Mouse (Mus musculus) forebrain, embryonic 10.5 days (tissue): ENCODE measurements at regions not wholly inside any gene's neighbourhood (a gene's known extent, or its start where the extent isn't known, plus 50 kb on each side); places are given as distances from the start of the nearest gene placed in this dataset.
A peak's percentile ranks its signal among the peaks of the same experiment; 100 is the strongest.

Experiments
- DNase-seq: peaks from one replicate; pipeline ENCODE4 v3.0.0-alpha.2; 2017; ENCODE audit warnings: low spot score; ENCODE audit errors: extremely low spot score
- H3K27ac ChIP-seq: fragments of 300-500 bp; sonication (generic); 2 replicates; pipeline ENCODE4 v1.5.1; 2016; ENCODE audit warnings: mild to moderate bottlenecking
- H3K27me3 ChIP-seq: fragments of 300-500 bp; sonication (generic); 2 replicates; pipeline ENCODE4 v1.6.1; 2016; ENCODE audit warnings: mild to moderate bottlenecking; ENCODE audit not compliant: poor library complexity, severe bottlenecking
- H3K36me3 ChIP-seq: fragments of 300-500 bp; sonication (generic); replicated peaks from 2 replicates; pipeline ENCODE4 v1.6.1; 2016; ENCODE audit warnings: mild to moderate bottlenecking, moderate library complexity
- H3K4me1 ChIP-seq: fragments of 300-500 bp; sonication (generic); 2 replicates; pipeline ENCODE4 v1.6.1; 2016
- H3K4me3 ChIP-seq: fragments of 300-500 bp; sonication (generic); 2 replicates; pipeline ENCODE4 v1.5.1; 2016; ENCODE audit warnings: mild to moderate bottlenecking, moderate library complexity
- H3K9me3 ChIP-seq: fragments of 300-500 bp; sonication (generic); 2 replicates; pipeline ENCODE4 v1.6.1; 2016; ENCODE audit warnings: mild to moderate bottlenecking, moderate library complexity
- WGBS: fragments of 180-500 bp; shearing (Covaris S2); methylation state at CpG from one replicate; pipeline ENCODE4 v1.1.7; 2016; 5-methylcytosine and 5-hydroxymethylcytosine counted together

- Histone ChIP-seq H3K27ac (no peak overlapping the region), H3K36me3 (no peaks in the 10 kb centered on the region), H3K4me1 (peaks cover 12% of the 10 kb centered on the region), H3K4me3 (no peak overlapping the region), H3K27me3 (0 out of 2 replicates have a peak, but pooled peaks cover 1% of the 10 kb centered on the region), H3K9me3 (no peaks in the 10 kb centered on the region)
- WGBS = 80% methylated on average over 6 of the region's 6 CpGs
- DNase-seq = no peak
Measured at GRCm38 (mm10) chr17:45943244-45943643, 88.9 kb downstream of the Vegfa start.

- peaks cover 19% of the 10 kb centered on the region for H3K4me1 ChIP-seq
- H3K27me3 ChIP-seq = peaks cover 14% of the 10 kb centered on the region; the same call in 1 of the 2 replicates
- DNase-seq = no peak
- H3K36me3 ChIP-seq = no peaks in the 10 kb centered on the region
- H3K9me3 ChIP-seq = no peaks in the 10 kb centered on the region
- H3K27ac ChIP-seq = no peak overlapping the region
- H3K4me3 ChIP-seq = no peak overlapping the region
- 63% methylated on average over 4 of the region's 4 CpGs for WGBS
Measured at GRCm38 (mm10) chr17:45941890-45942375, 90.2 kb downstream of the Vegfa start.

GRCm38 (mm10) chr17:45940121-45940813, 91.9 kb downstream of the Vegfa start:
- Histone ChIP-seq H3K9me3 (no peaks in the 10 kb centered on the region), H3K27me3 (peaks cover 30% of the 10 kb centered on the region), H3K36me3 (no peaks in the 10 kb centered on the region), H3K4me1 (peaks cover 34% of the 10 kb centered on the region), H3K4me3 (no peak overlapping the region), H3K27ac (no peak overlapping the region)
- 90% methylated on average over 16 of the region's 16 CpGs for WGBS
- DNase-seq = no peak

- WGBS = 27% methylated on average over 1 of the region's 1 CpGs
- Histone ChIP-seq H3K27ac (no peak overlapping the region), H3K9me3 (no peaks in the 10 kb centered on the region), H3K4me3 (no peak overlapping the region), H3K27me3 (peaks cover 42% of the 10 kb centered on the region), H3K36me3 (no peaks in the 10 kb centered on the region), H3K4me1 (peaks cover 54% of the 10 kb centered on the region)
- DNase-seq = no peak
Measured at GRCm38 (mm10) chr17:45938284-45938683, 93.9 kb downstream of the Vegfa start.

- peaks cover 59% of the 10 kb centered on the region for H3K27me3 ChIP-seq
- no peaks in the 10 kb centered on the region for H3K36me3 ChIP-seq
- peak; percentile 27 for DNase-seq
- H3K9me3 ChIP-seq = no peaks in the 10 kb centered on the region
- 0 out of 2 replicates have a peak overlapping the region, but pooled peaks have one; percentile 31 for H3K27ac ChIP-seq
- peaks cover 60% of the 10 kb centered on the region for H3K4me1 ChIP-seq
- 28% methylated on average over 12 of the region's 12 CpGs for WGBS
- no peak overlapping the region for H3K4me3 ChIP-seq
Measured at GRCm38 (mm10) chr17:45936577-45936976, 95.6 kb downstream of the Vegfa start.

GRCm38 (mm10) chr17:45935291-45935690, 96.9 kb downstream of the Vegfa start:
- no peaks in the 10 kb centered on the region for H3K9me3 ChIP-seq
- H3K36me3 ChIP-seq = no peaks in the 10 kb centered on the region
- no peak for DNase-seq
- 83% methylated on average over 4 of the region's 4 CpGs for WGBS
- H3K4me1 ChIP-seq = peaks cover 69% of the 10 kb centered on the region
- peaks cover 68% of the 10 kb centered on the region for H3K27me3 ChIP-seq
- H3K27ac ChIP-seq = no peak overlapping the region; the same call in 1 of the 2 replicates
- H3K4me3 ChIP-seq = no peak overlapping the region

- H3K27ac ChIP-seq = peak overlapping the region; percentile 70
- no peaks in the 10 kb centered on the region for H3K36me3 ChIP-seq
- peaks cover 77% of the 10 kb centered on the region for H3K4me1 ChIP-seq
- 7% methylated on average over 2 of the region's 2 CpGs for WGBS
- DNase-seq = peak; percentile 25
- peaks cover 71% of the 10 kb centered on the region for H3K27me3 ChIP-seq
- H3K4me3 ChIP-seq = no peak overlapping the region
- no peaks in the 10 kb centered on the region for H3K9me3 ChIP-seq
Measured at GRCm38 (mm10) chr17:45934002-45934401, 98.2 kb downstream of the Vegfa start.

- peaks cover 79% of the 10 kb centered on the region for H3K4me1 ChIP-seq
- H3K9me3 ChIP-seq = no peaks in the 10 kb centered on the region
- peak overlapping the region; percentile 70 for H3K27ac ChIP-seq
- no peak overlapping the region for H3K4me3 ChIP-seq
- 39% methylated on average over 10 of the region's 10 CpGs for WGBS
- H3K36me3 ChIP-seq = no peaks in the 10 kb centered on the region
- no peak for DNase-seq
- peaks cover 77% of the 10 kb centered on the region for H3K27me3 ChIP-seq
Measured at GRCm38 (mm10) chr17:45933034-45933433, 99.1 kb downstream of the Vegfa start.

GRCm38 (mm10) chr17:45932611-45933010, 99.6 kb downstream of the Vegfa start:
- no peak overlapping the region for H3K27ac ChIP-seq
- H3K4me3 ChIP-seq = no peak overlapping the region
- H3K27me3 ChIP-seq = peaks cover 77% of the 10 kb centered on the region
- H3K36me3 ChIP-seq = no peaks in the 10 kb centered on the region
- WGBS = 56% methylated on average over 6 of the region's 6 CpGs
- H3K9me3 ChIP-seq = no peaks in the 10 kb centered on the region
- peaks cover 78% of the 10 kb centered on the region for H3K4me1 ChIP-seq
- no peak for DNase-seq

- H3K36me3 ChIP-seq = no peaks in the 10 kb centered on the region
- no peaks in the 10 kb centered on the region for H3K9me3 ChIP-seq
- H3K27ac ChIP-seq = peak overlapping the region; percentile 67
- DNase-seq = no peak
- 74% methylated on average over 7 of the region's 7 CpGs for WGBS
- peaks cover 55% of the 10 kb centered on the region for H3K4me1 ChIP-seq
- H3K4me3 ChIP-seq = no peak overlapping the region
- peaks cover 63% of the 10 kb centered on the region for H3K27me3 ChIP-seq
Measured at GRCm38 (mm10) chr17:45929591-45929990, 102.6 kb downstream of the Vegfa start.

- Histone ChIP-seq H3K27ac (peak overlapping the region; percentile 67), H3K36me3 (no peaks in the 10 kb centered on the region), H3K4me1 (peaks cover 49% of the 10 kb centered on the region), H3K9me3 (no peaks in the 10 kb centered on the region), H3K4me3 (no peak overlapping the region), H3K27me3 (peaks cover 60% of the 10 kb centered on the region)
- WGBS = 74% methylated on average over 8 of the region's 8 CpGs
- no peak for DNase-seq
Measured at GRCm38 (mm10) chr17:45928903-45929477, 103.2 kb downstream of the Vegfa start.

GRCm38 (mm10) chr17:45928013-45928412, 104.2 kb downstream of the Vegfa start:
- 83% methylated on average over 4 of the region's 4 CpGs for WGBS
- Histone ChIP-seq H3K4me1 (peaks cover 43% of the 10 kb centered on the region), H3K27me3 (peaks cover 55% of the 10 kb centered on the region), H3K36me3 (no peaks in the 10 kb centered on the region), H3K9me3 (no peaks in the 10 kb centered on the region), H3K27ac (no peak overlapping the region), H3K4me3 (no peak overlapping the region)
- DNase-seq = no peak

- H3K27ac ChIP-seq = 0 out of 2 replicates have a peak overlapping the region, but pooled peaks have one; percentile 21
Measured at GRCm38 (mm10) chr17:45925845-45926244, 106.3 kb downstream of the Vegfa start.

More at GRCm38 (mm10) chr17:45925845-45926244, 106.3 kb downstream of the Vegfa start:
- H3K36me3 ChIP-seq = no peaks in the 10 kb centered on the region
- no peak for DNase-seq
- H3K4me3 ChIP-seq = no peak overlapping the region
- H3K4me1 ChIP-seq = peaks cover 40% of the 10 kb centered on the region
- H3K9me3 ChIP-seq = no peaks in the 10 kb centered on the region
- H3K27me3 ChIP-seq = peaks cover 34% of the 10 kb centered on the region
- 59% methylated on average over 6 of the region's 6 CpGs for WGBS
